Mouse (Mus musculus): ENCODE data around the gene Tars2. TPM values are rescaled to one million over a fixed set of nuclear protein-coding genes. Genes with fewer than 3 reads are reported as not detected.

Tars2 gene
- polyA plus RNA-seq, 1 experiment from 2014 or later: 49.2 TPM

GRCm38 (mm10) chr3:95761771-95762170 is 1.8 kb upstream of the Tars2 start:
- no peaks in the 10 kb centered on the region for H3K27me3 ChIP-seq (replicated peaks)
- H3K4me1 ChIP-seq: no peaks in the 10 kb centered on the region
- H3K4me2 ChIP-seq: no peak overlapping the region
- WGBS: 65% methylated on average over 4 of the region's 4 CpGs
- H3K4me3 ChIP-seq: no peak overlapping the region
- no peaks in the 10 kb centered on the region for H3K9me3 ChIP-seq
- no peak overlapping the region for H3K27ac ChIP-seq
- H3K9ac ChIP-seq: no peak overlapping the region
- ATAC-seq (replicated peaks): no peak
- peaks cover 28% of the 10 kb centered on the region for H3K36me3 ChIP-seq (replicated peaks)

GRCm38 (mm10) chr3:95760656-95761055 is 650 bp upstream of the Tars2 start:
- no peak overlapping the region for H3K9ac ChIP-seq
- ATAC-seq (replicated peaks): no peak
- no peak overlapping the region for H3K4me2 ChIP-seq
- no peak overlapping the region for H3K27ac ChIP-seq
- H3K9me3 ChIP-seq: no peaks in the 10 kb centered on the region
- H3K27me3 ChIP-seq (replicated peaks): no peaks in the 10 kb centered on the region
- H3K4me3 ChIP-seq: no peak overlapping the region
- H3K4me1 ChIP-seq: no peaks in the 10 kb centered on the region
- H3K36me3 ChIP-seq (replicated peaks): peaks cover 21% of the 10 kb centered on the region

GRCm38 (mm10) chr3:95758467-95759218 is 1.4 kb downstream of the Tars2 start:
- no peak overlapping the region for H3K4me3 ChIP-seq
- ATAC-seq (replicated peaks): no peak
- no peak overlapping the region for H3K4me2 ChIP-seq
- 54% methylated on average over 9 of the region's 9 CpGs for WGBS
- no peaks in the 10 kb centered on the region for H3K27me3 ChIP-seq (replicated peaks)
- H3K9me3 ChIP-seq: no peaks in the 10 kb centered on the region
- peaks cover 2% of the 10 kb centered on the region; the same call in 1 of the 2 replicates for H3K36me3 ChIP-seq (replicated peaks)
- H3K4me1 ChIP-seq: peaks cover 6% of the 10 kb centered on the region
- H3K27ac ChIP-seq: no peak overlapping the region
- no peak overlapping the region for H3K9ac ChIP-seq

- Histone ChIP-seq H3K9me3 (no peaks in the 10 kb centered on the region), H3K4me1 (peaks cover 7% of the 10 kb centered on the region), H3K27me3 (replicated peaks) (no peaks in the 10 kb centered on the region), H3K27ac (no peak overlapping the region), H3K9ac (no peak overlapping the region), H3K4me2 (no peak overlapping the region), H3K4me3 (no peak overlapping the region), H3K36me3 (replicated peaks) (no peaks in the 10 kb centered on the region)
- no peak for ATAC-seq (replicated peaks)
- WGBS: 93% methylated on average over 2 of the region's 2 CpGs
Measured at GRCm38 (mm10) chr3:95756808-95757207, 3.2 kb downstream of the Tars2 start.

GRCm38 (mm10) chr3:95754345-95755206 is 5.4 kb downstream of the Tars2 start:
- H3K27ac ChIP-seq: peak overlapping the region; percentile 80
- H3K4me1 ChIP-seq: peaks cover 7% of the 10 kb centered on the region
- H3K9me3 ChIP-seq: no peaks in the 10 kb centered on the region
- ATAC-seq (replicated peaks): peak; percentile 100
- peak overlapping the region; percentile 98 for H3K4me3 ChIP-seq
- H3K4me2 ChIP-seq: peak overlapping the region; percentile 61
- 1% methylated on average over 30 of the region's 30 CpGs for WGBS
- H3K27me3 ChIP-seq (replicated peaks): no peaks in the 10 kb centered on the region
- peaks cover 6% of the 10 kb centered on the region; the same call in 1 of the 2 replicates for H3K36me3 ChIP-seq (replicated peaks)
- peak overlapping the region; percentile 90 for H3K9ac ChIP-seq

GRCm38 (mm10) chr3:95752935-95753334 is 7.1 kb downstream of the Tars2 start:
- no peak overlapping the region for H3K4me3 ChIP-seq
- H3K9ac ChIP-seq: no peak overlapping the region
- no peaks in the 10 kb centered on the region for H3K9me3 ChIP-seq
- WGBS: 94% methylated on average over 3 of the region's 3 CpGs
- no peak overlapping the region for H3K4me2 ChIP-seq
- ATAC-seq (replicated peaks): no peak
- peaks cover 7% of the 10 kb centered on the region for H3K4me1 ChIP-seq
- peaks cover 16% of the 10 kb centered on the region; the same call in 1 of the 2 replicates for H3K36me3 ChIP-seq (replicated peaks)
- no peak overlapping the region for H3K27ac ChIP-seq
- H3K27me3 ChIP-seq (replicated peaks): no peaks in the 10 kb centered on the region

GRCm38 (mm10) chr3:95740406-95740805 is 19.6 kb downstream of the Tars2 start:
- WGBS: 78% methylated on average over 8 of the region's 8 CpGs
- no peak for ATAC-seq (replicated peaks)

GRCm38 (mm10) chr3:95739353-95740104 is 20.5 kb downstream of the Tars2 start, which contains the start of gene Ecm1:
Gene Ecm1, minus strand, starts transcription at chr3:95739569.
- Histone ChIP-seq H3K4me2 (no peak within 1 kb of the TSS), H3K27ac (no peak within 1 kb of the TSS), H3K9ac (no peak within 1 kb of the TSS), H3K9me3 (no peaks in the 10 kb centered on the region), H3K27me3 (replicated peaks) (no peaks in the 10 kb centered on the region), H3K4me3 (no peak within 1 kb of the TSS), H3K36me3 (replicated peaks) (peaks cover 32% of the 10 kb centered on the region), H3K4me1 (no peaks in the 10 kb centered on the region)
- ATAC-seq (replicated peaks): no peak
- 81% methylated on average over 7 of the region's 7 CpGs for WGBS

More at GRCm38 (mm10) chr3:95740406-95740805, 19.6 kb downstream of the Tars2 start:
- Histone ChIP-seq H3K27ac (no peak overlapping the region), H3K4me2 (no peak overlapping the region), H3K9me3 (no peaks in the 10 kb centered on the region), H3K4me1 (no peaks in the 10 kb centered on the region), H3K27me3 (replicated peaks) (no peaks in the 10 kb centered on the region), H3K9ac (no peak overlapping the region), H3K4me3 (no peak overlapping the region), H3K36me3 (replicated peaks) (peaks cover 40% of the 10 kb centered on the region)

- Histone ChIP-seq H3K4me1 (no peaks in the 10 kb centered on the region), H3K9me3 (no peaks in the 10 kb centered on the region), H3K4me3 (no peak overlapping the region), H3K27me3 (replicated peaks) (no peaks in the 10 kb centered on the region), H3K27ac (no peak overlapping the region), H3K36me3 (replicated peaks) (peaks cover 3% of the 10 kb centered on the region; the same call in 1 of the 2 replicates), H3K9ac (no peak overlapping the region), H3K4me2 (no peak overlapping the region)
- 88% methylated on average over 12 of the region's 12 CpGs for WGBS
- no peak for ATAC-seq (replicated peaks)
Measured at GRCm38 (mm10) chr3:95735071-95735670, 24.8 kb downstream of the Tars2 start.

- no peak for ATAC-seq (replicated peaks)
- H3K9ac ChIP-seq: no peak overlapping the region
- no peaks in the 10 kb centered on the region for H3K4me1 ChIP-seq
- H3K27me3 ChIP-seq (replicated peaks): no peaks in the 10 kb centered on the region
- WGBS: 77% methylated on average over 13 of the region's 13 CpGs
- no peak overlapping the region for H3K4me3 ChIP-seq
- H3K9me3 ChIP-seq: no peaks in the 10 kb centered on the region
- no peak overlapping the region for H3K27ac ChIP-seq
- peaks cover 3% of the 10 kb centered on the region; the same call in 1 of the 2 replicates for H3K36me3 ChIP-seq (replicated peaks)
- H3K4me2 ChIP-seq: no peak overlapping the region
Measured at GRCm38 (mm10) chr3:95734092-95734702, 25.8 kb downstream of the Tars2 start.

- H3K4me2 ChIP-seq: no peak overlapping the region
- ATAC-seq (replicated peaks): no peak
- H3K4me3 ChIP-seq: no peak overlapping the region
- H3K4me1 ChIP-seq: no peaks in the 10 kb centered on the region
- no peaks in the 10 kb centered on the region for H3K9me3 ChIP-seq
- 83% methylated on average over 11 of the region's 11 CpGs for WGBS
- H3K9ac ChIP-seq: no peak overlapping the region
- no peaks in the 10 kb centered on the region for H3K27me3 ChIP-seq (replicated peaks)
- no peak overlapping the region for H3K27ac ChIP-seq
- H3K36me3 ChIP-seq (replicated peaks): peaks cover 3% of the 10 kb centered on the region; the same call in 1 of the 2 replicates
Measured at GRCm38 (mm10) chr3:95732744-95733521, 27.1 kb downstream of the Tars2 start.

All from midbrain, embryonic 15.5 days (tissue).